Mouse (Mus musculus) retina, adult 2 months (tissue): Measurements from ENCODE around the gene Gm17026.
"Not testable (repeated sequence)": the region's sequence is repeated elsewhere in the genome, so short reads cannot be mapped to it uniquely, and the experiment has no call there.

Source experiments
- DNase-seq: peaks from one replicate; pipeline ENCODE4 v3.0.0-alpha.2; 2012; ENCODE audit warnings: low read depth, low spot score

Gm17026 gene

GRCm38 (mm10) chr14:42259948-42260347, at the start of gene Gm17026:
TSS of gene Gm17026 (minus strand) at chr14:42260048.
- DNase-seq, result not testable (repeated sequence)

- DNase-seq, result not testable (repeated sequence)
Measured at GRCm38 (mm10) chr14:42297258-42297657, 37.4 kb upstream of the Gm17026 start, which contains the start of gene Gm9611. TSS of gene Gm9611 (minus strand) at chr14:42297358.

GRCm38 (mm10) chr14:42216766-42217537, 42.9 kb downstream of the Gm17026 start:
- DNase-seq, result not testable (repeated sequence)
